Mouse (Mus musculus) lung, postnatal 10 days (tissue): Measurements from ENCODE around the gene Man2c1.

Experiments used
- DNase-seq: peaks from one replicate; pipeline ENCODE4 v3.0.0; 2021

Man2c1 gene

GRCm38 (mm10) chr9:57158013-57158470 lies 27.6 kb downstream of the Man2c1 start, which contains the start of gene Commd4:
TSS of gene Commd4 (minus strand) at chr9:57158331.
- peak; percentile 97 for DNase-seq

- no peak for DNase-seq
Observed at GRCm38 (mm10) chr9:57158506-57158905, 28.0 kb downstream of the Man2c1 start.

GRCm38 (mm10) chr9:57162496-57162895 lies 32.0 kb downstream of the Man2c1 start:
- DNase-seq, result no peak

- no peak for DNase-seq
Observed at GRCm38 (mm10) chr9:57163137-57163536, 32.6 kb downstream of the Man2c1 start.

- DNase-seq, result no peak
Observed at GRCm38 (mm10) chr9:57166173-57166572, 35.7 kb downstream of the Man2c1 start.

- no peak for DNase-seq
Observed at GRCm38 (mm10) chr9:57168411-57168810, 37.9 kb downstream of the Man2c1 start.
